Mouse (Mus musculus): ENCODE measurements around the gene Crtam. TPM values are rescaled to one million over a fixed set of nuclear protein-coding genes. Genes with fewer than 3 reads are reported as not detected.

Crtam gene
- 0.05 TPM in 1 of 2 replicates, not detected in the other for polyA plus RNA-seq (2015; fragmentation: Nextera tagmentation; extraction: Ambion mirVana)

DNA sequence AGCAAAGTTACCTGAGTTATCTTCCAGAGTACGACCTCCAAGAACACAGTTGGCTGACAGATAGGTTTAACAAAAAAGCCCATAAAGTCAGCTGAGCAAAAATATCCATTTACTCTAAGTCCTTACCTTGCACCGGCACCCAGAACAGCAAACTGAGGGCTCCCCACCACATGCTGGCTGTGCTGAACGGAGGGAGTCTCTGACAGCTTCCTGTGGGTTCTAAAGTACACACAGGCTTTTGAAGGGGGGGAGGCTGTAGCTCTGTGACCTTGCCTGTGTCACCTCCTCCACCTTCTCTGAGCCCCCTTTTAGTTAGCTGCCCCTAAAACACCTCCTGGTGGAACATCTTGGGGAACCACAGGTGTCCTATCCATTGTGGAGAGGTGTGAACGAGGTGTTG, at the start of gene Crtam:
Gene Crtam, minus strand, starts transcription at position 214 of the 400 bp plus-strand sequence.

GRCm38 (mm10) chr9:40963586-40964417, 40.6 kb downstream of the Crtam start, which contains the start of gene Jhy:
Jhy (minus strand) TSS chr9:40964118.

Other genes with a start within 250 kb of the Crtam start
- gene Hspa8, start 203.6 kb downstream of the Crtam start, polyA plus RNA-seq (2015; fragmentation: Nextera tagmentation; extraction: Ambion mirVana) = 890 and 934 TPM in 2 replicates
- not detected in 2 replicates for gene Bsx, start 130.5 kb downstream of the Crtam start, polyA plus RNA-seq (2015; fragmentation: Nextera tagmentation; extraction: Ambion mirVana)
- not detected in 2 replicates for gene Jhy, start 40.5 kb downstream of the Crtam start, polyA plus RNA-seq (2015; fragmentation: Nextera tagmentation; extraction: Ambion mirVana)
- 6.0 and 6.4 TPM in 2 replicates for gene Ubash3b, start 157.1 kb upstream of the Crtam start, polyA plus RNA-seq (2015; fragmentation: Nextera tagmentation; extraction: Ambion mirVana)